Mouse (Mus musculus): ENCODE measurements around the gene Hmg20a.

The Hmg20a gene

DNA sequence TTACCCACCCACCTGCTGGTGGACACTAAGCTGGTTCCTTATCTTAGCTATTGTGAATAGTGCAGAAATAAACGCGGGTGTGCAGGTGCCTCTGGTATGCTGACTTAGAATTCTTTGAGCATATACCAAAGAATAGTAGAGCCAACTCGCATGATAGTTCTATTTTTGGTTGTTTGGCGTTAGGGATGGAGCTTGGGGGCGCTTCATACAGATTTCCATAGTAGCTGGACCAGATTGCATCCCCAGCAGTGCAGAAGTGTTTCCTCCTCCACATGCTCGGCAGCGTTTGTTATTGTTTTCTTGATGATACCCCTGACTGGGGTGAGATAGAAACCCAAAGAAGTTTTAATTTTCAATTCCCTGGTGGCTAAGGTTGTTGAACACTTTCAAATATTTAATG, 21.3 kb downstream of the Hmg20a start:
- no peak for DNase-seq (ENCODE audit: low read depth, low spot score)

DNA sequence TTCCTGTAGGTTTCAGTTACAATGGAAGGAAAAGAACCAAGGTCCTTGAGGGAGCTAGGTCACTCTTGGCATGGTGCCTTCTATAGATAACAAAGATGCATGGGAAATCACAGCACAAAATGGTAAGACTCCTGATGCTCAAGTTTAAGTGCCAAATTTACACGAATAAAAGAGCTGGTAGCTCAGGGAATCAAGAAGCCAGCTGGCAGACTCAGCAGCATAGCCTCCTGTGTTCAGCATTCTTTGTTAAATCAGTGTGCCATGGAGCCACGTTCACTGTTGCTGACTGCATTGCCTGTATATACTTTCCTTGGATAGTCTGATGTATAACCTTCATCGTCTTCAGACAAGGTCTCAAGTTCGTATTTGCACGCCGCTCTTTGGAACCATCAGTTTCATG, 33.2 kb downstream of the Hmg20a start:
- no peak for DNase-seq (ENCODE audit: low read depth, low spot score)

DNA sequence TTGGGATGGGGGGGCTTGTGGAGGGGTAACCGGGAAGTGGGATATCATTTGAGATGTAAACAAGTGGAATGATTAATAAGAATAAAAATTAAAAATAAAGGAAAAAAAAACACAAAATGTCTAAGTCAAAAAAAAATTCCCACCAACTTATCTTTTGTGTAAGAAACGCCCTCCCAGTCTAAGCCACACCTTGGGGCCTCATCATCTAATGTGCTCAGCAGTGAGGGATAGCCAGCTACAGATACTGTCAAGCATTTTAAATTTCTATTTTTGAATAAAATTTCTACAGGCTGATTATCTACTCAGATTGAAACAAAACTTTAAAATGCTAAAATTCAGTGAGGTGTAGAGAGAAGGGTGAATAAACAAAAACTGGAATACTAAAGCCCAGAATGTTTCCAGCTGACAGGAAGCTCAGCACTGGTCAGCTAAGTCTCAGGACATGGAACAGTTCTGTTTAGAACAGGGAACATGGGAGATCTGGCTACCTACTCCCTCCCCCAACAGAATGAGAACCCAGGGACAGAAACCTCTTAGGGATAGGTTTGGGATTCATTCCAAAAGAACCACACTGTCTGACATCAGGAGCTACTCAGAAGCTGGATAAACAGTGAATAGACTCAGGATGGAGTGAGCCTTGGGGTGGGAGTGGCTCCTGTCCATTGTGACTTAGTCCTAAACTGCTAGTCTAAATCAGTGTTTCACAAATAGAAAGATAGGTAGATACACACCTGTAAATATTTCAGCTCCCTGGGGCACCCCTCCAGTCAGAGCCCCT, 34.8 kb downstream of the Hmg20a start:
- DNase-seq (ENCODE audit: low read depth, low spot score): no peak

DNA sequence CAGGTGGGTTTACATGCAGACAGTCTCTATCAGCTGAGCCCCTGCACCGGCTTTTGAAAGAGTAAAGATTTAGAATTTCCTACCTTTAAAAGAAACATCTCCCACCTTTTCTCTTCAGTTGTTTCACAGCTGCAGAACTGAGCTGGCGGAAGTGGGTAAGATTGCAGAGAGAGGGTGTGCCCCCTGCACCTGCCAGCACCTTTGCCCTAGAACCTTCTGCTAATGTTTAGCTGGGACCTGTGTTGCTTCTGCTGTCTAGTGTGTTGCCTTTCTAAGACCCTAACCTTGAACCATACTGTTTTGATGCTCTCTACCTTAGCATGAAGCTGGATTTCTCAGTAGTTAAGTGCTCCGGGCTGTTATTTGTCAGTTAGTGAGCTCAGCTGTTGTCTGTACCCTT, 38.0 kb downstream of the Hmg20a start:
- no peak for DNase-seq (ENCODE audit: low read depth, low spot score)

DNA sequence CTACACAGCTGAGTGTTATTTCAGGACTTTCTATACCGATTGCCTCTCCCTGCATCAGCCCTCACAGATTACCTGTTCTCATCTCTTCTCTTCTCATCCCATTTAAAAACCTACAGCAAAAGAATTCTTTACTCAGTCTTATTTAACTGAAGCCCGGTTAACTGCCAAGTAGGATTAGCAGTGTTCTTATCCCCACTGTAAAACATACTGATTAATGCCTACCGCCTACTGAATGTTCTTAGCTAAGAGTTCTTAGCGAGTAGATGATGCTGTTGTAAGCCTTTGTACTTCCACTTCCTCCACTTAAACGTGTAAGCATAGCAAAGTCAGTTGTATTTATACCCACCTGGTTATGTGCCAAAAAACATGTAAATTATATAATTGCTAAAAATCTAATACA, 42.6 kb downstream of the Hmg20a start:
- no peak for DNase-seq (ENCODE audit: low read depth, low spot score)

DNA sequence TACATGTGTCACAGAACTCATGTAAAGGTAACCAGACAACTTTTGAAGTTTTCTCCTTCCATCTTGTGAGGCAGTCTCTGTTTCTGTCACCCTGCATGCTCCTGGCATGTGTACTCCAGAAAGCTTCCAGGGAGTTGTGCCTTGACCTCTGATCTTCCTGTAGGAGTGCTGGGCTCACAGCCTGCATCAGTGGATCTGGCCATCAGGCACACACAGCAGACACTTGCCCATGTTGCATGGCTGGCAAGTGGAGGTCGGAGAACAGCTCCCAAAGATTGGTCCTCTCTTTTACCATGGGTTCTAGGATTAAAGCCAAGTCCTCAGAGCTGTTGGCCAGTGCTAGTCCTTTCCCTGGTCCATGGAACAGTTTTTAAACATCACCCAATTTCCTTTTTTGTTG, 44.2 kb downstream of the Hmg20a start:
- no peak for DNase-seq (ENCODE audit: low read depth, low spot score)

DNA sequence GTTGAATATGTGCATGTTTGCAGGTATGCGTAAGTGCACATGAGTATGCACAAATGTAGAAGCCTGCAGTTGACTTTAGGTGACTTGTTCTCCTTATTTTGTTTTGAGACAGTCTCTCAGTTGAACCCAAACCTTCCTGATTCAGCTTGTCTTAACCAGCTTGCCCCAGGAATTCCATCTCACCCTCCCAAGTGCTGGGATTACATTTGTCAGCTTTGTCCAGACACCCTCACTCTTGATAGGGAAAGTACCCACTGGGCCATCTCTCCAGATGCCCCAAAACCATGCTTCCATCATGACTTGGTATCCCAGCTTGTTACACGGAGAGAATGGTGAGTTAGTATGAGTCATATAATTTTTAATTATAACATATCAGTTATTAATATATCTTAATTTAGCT, 44.6 kb downstream of the Hmg20a start:
- DNase-seq (ENCODE audit: low read depth, low spot score): no peak

DNA sequence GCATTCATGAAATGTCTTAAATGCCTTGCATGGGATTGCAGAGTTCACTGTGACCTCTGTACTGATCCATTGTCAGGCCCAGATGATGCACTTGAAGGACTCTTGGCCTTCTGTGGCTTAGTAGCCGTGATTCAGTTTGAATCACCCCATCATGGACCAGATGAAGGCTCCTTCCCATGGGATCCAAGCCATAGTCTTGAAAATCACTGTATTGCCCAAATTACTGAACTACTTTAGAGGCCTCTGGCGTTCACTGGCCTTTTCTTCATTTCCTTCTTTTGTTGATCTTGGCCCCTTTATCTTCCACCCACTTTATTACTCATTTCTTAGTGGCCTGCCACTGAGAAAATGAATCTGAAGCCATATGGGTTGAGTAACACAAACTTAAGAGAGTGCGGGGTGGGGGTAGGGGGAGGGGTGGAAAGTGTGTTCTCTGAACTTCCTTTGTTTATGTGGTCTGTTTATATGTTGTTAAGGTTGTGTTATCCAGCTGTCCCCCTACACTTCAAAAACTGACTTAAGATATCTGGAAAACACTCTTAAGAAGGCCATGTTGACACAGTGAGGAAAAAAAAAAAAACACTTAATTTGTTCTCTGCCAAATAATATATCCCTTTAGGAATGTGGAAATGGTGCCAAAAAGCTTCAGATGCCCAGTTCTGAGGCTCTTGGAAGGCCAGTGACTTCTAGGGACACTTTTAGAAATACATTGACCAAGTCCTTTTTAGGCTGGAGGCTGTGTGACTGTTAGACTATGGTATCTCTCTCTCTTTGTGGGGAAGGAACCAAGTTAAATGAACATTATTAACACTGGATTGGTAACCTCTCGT, 45.5 kb downstream of the Hmg20a start:
- no peak for DNase-seq (ENCODE audit: low read depth, low spot score)

DNA sequence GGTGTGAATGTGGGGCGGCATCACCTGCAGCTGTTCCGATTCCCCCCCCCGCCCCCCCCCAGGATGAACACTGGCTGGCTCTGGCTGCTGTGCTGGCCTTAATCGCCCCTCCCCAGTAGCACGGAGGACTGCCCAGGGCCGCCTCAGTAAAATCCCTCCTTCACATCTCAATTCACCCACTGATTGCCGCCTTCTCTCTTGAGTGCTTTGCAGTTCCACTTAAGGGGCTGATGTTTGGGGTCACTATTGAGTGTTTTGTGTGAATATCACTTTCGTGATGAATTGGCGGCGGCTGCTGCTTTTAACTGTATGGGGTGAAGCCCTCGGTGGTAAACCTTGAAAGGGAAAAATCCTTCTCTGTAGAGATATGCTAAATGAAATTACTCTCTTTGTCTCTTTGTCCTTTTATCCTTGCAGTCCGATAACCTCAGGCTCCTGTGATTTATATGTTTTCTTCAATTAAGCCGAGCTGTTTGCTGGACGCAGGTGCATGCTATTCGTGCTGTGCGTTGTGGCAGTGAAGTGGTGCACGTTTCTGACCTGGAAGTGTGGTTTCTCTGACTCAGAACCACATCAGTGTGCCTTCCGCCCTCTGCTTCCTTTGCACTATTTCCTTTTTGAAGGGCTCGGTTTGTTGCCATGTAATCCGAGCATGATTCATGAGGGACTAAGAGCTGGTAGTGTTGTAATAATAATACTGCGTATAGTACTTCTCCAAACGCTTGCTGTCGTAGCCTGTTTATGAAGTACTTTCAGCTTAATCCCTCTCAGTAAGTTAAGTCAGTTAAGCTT, 46.6 kb downstream of the Hmg20a start:
- no peak for DNase-seq (ENCODE audit: low read depth, low spot score)

DNA sequence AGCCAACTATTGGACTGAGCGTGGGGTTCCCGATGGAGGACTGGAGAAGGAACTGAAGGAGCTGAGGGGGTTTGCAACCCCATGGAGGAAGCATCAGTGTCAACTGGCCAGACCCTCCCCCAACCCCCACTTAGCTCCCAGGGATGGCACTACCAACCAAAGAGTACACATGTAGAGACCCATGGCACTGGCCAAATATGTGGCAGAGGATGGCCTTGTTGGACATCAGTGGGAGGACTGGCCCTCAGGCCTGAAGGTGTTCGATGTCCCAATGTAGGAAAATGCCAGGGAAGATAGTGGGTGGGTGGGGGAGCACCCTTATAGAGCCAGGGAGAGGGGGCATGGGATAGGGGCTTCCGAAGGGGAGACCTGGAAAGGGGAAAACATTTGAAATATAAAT, 47.8 kb downstream of the Hmg20a start:
- no peak for DNase-seq (ENCODE audit: low read depth, low spot score)

DNA sequence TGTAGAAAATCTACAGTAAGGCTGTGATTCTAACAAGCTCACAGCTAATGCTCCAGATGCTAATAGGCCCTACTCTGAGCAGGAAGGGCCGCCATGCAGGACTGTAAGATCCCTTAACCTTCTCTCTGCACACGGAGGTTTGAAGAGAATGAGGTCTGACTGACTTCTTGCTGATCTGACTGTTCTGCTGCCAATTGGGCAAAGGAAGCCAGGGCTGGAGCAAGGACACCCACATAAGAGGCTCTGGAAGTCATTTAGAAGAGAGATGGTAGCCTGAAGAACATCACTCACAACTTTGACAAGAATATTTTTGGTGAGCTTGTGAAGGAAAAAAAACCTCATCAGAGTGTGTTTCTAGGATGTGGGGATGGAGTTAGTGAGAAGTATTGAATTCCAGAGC, 51.2 kb downstream of the Hmg20a start:
- DNase-seq (ENCODE audit: low read depth, low spot score): no peak

DNA sequence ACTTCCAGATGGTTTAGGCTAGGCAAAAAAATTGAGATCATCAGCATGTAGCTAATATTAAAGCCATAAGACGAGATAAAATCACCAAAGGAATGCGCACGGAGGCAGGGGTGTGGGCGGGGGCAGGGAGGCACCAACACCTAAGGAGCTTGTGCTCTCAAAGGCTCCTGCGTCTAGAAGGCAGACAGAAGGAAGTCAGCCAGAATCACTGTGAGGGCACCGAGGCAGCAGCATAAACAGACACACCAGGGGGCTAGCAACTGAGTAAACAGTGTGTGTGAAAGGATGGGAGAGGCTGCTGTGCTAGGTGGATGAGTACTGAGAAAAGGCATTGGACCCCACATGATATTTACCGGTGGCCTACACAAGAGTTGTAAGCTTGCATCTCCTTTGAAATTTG, 51.9 kb downstream of the Hmg20a start:
- DNase-seq (ENCODE audit: low read depth, low spot score): no peak

DNA sequence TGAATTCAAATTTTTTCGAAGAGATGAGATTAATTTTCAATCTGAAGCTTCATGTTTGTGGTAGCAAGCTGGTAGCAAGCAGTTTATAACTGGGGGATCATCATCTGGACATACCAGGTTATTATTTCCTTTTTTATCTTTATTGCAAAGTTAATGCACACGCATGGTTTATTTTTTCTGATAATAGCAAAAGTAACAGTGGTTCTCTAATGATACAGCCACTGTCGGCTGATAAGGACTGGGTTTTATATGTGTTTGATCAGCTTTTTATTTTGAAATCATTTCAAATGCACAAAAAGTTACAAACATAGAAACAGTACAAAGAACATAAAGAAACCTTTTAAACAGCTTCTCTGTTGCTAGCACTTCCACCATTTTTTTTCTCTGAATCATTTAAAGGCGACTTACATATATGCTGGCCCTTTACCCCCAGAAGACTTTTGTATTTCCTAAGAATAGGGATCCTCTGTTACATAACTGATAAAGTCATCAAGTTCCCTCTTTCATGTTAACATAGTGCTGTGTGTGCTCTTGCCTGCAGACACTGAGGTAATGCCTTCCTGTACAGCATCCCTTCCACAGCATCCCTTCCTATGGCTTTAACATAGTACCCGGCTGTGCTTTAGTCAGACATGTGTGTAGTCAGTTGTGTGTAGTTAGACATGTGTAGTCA, 60.7 kb downstream of the Hmg20a start:
- no peak for DNase-seq (ENCODE audit: low read depth, low spot score)

DNA sequence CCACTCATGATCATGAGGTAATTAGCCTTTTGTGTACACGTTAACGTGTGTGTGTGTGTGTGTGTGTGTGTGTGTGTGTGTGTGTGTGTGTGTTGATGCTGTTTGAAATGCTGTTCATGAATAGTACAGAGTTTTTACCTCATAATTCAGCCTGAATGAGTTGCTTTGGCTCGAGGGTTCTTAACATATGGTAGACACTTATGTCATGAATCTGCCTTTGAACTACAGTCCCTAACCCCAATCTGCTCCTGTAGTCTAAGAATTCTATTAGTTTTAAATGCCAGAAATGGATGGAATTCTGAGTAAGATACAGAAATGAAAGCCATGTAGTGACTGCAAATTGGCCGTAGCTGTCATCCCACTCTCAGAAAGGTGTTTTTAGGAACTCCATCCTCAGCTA, 64.2 kb downstream of the Hmg20a start:
- DNase-seq (ENCODE audit: low read depth, low spot score): no peak

DNA sequence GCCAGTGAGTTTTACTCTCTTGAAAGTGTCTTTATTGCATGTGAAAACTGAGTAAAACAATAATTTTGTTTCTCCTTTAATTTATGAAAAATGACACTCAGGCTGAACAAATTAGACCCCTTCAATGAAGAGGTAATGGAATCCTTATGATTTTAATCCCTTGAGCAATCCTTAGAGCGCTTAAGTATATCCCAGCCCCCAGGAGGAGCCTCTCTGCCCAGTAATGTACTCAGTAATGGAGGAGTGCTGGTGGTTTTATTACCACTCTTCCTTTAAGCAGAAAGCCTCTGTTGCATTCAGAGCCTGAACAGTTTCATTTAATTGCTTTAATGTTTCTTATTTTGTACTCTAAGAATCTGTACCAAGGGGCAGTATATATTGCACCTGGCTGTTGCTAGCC, 67.0 kb downstream of the Hmg20a start:
- no peak for DNase-seq (ENCODE audit: low read depth, low spot score)

DNA sequence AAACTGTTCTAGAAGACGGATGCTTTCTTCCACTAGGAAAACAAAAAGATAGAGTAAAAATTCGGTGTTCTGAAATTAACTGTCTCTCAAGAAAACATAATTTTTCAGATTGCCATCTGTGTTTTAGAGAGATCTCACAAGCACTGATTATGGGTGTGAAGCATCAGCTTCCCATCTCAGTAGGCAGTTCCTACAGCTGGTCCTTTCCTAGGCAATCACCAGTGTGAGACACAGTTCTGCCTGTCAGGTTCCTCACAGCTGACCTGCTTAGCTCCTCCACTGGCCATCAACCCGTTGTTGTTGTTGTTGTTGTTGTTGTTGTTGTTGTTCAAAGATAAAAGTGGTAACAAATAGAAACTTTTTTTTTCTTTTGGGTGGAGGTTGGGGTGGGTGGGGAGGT, 67.7 kb downstream of the Hmg20a start:
- DNase-seq (ENCODE audit: low read depth, low spot score): no peak

DNA sequence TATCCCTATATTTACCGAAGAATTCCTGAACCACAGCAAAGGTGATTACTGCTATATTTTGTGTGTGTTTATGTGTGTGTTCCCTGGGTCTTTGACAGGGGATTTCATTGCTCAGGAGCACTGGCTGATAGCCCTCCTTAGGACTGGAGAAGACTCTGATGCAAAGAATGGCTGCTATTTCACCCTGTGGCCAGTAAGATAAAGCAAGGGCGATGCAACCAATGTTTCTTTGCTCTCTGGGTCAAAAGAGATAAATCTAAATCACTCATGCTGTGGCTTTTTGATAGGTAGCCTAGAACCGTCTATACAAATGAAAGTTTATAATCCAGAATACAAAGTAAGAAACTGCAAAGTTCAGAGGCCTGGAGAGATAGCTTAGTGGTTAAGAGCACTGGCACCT, 69.2 kb downstream of the Hmg20a start:
- no peak for DNase-seq (ENCODE audit: low read depth, low spot score)

DNA sequence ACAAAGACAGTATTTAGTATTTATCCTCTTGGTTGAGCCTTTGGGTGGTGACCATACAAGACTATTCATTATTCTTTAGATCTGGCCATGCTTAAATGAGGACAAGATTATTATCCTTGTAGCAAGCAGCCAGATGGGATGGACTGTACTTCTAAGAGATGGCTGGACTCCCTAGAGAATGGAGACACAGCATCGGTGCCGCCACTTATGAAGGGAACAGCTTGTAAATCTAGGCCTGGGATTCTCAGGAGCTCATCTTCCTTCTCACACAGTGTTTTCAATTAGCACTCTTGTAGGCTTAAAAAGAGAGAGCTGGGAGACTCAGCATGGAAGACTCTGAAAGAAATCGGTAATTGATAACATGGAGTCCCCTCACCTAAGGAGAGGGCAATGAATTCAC, 74.0 kb downstream of the Hmg20a start:
- DNase-seq (ENCODE audit: low read depth, low spot score): no peak

DNA sequence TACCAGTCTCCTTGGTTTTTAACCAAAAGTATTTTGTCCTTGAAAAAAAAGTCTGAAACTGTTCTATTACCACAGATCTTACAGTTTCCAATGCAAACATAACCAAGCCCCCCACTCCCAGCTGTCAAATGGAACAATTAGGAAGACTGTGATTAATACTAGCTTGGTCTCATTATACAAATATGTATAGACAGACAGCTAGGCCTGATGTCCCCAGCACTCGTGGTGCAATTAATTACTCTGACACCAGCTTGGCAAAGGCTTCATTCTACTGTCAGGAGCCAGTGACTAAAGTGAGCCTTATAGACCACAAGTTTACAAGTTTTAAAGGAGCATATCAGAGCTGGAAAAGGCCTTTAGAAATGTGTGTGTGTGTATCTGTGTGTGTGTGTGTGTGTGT, 74.5 kb downstream of the Hmg20a start:
- no peak for DNase-seq (ENCODE audit: low read depth, low spot score)

DNA sequence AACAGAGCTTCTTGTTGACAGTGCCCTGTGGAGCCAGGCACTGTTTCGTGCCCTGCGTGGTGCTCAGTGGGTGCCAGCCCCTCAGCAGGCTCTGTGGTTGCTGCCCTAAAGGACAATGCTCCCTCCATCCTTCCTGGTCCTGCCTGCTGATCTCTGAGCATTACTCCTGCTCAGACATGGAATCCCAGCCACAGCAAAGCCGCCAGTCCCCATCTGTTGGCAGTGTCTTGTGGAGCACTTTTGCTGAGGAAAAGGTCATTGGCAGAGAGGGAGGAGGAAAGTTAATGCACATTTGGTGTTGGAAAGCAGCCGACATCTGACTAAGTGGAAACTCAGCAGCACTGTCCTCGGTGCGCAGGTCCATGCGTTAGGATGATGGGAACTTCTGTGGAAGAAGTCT, 76.7 kb downstream of the Hmg20a start:
- no peak for DNase-seq (ENCODE audit: low read depth, low spot score)

DNA sequence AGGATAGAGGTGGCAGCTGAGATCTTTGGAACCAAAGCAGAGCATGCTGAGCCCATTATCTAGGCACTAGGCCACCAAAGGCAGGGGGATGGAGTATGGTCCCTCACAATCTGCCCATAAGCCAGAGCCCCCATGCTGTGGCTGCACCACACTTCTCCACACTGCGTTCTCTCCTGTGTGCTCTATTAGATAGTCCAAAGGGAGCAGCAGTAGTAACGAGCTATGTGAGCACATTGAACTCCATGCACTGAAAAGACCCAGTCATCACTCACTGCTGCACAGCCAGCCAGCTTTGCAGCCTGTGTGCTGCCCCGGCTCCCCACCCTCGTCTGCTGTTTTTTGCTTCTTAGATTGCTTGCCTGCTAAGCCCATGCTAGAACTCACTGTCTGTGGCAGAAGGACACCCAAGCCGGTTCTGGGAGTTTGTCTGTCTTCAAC, 77.4 kb downstream of the Hmg20a start:
- no peak for DNase-seq (ENCODE audit: low read depth, low spot score)

DNA sequence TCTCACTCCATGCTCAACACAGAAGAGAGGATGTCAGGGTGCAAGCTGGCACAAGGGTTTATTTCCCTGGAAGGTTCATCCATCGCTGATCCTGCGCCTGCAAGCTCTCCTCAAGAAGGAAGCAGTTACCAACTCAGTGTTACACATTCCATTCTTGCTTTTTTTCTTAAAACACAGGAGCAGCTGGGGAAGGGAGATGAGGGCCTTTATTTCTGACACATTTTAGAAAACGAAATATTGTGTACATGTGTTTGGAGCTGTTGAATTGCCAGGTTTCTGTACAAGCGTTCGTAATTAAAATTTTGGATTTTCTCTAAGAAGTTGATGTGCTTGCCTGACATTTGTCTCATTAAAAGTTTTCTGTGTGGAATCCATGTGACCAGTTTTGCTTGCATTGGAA, 78.2 kb downstream of the Hmg20a start:
- DNase-seq (ENCODE audit: low read depth, low spot score): no peak

Data from WW6 (cell line).